Mouse (Mus musculus) spleen, adult 18-20 months (tissue): ENCODE results near the gene Xpr1.

Source experiments
- DNase-seq, 2 experiments: peaks; one replicate each; pipeline ENCODE4 v3.0.0; 2022; ENCODE audit warnings: mixed read lengths in 2 of 2

Gene Xpr1

GRCm38 (mm10) chr1:155400056-155400455 lies 17.2 kb downstream of the Xpr1 start:
- no peak for DNase-seq

DNA sequence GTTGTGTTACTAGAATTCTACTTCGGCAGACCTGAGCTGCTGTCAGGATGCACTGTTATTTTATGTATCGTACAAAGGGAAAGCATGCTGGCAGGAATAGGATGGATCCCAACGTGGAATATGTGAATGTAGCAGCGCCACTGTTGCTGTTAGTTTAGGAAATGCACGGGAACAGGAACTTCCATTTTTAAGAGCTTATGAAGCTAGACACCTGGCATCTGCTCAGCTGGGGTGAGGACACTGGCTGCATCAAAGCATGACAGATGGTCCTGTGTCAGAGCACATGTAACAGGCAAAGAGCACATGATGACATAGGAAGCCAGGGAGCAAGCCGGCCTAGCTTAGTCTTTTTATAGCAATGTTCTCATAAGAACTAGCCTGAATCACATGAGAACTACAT lies 22.4 kb downstream of the Xpr1 start:
- DNase-seq: no peak

- DNase-seq: no peak
Measured at GRCm38 (mm10) chr1:155394021-155394420, 23.2 kb downstream of the Xpr1 start.

DNA sequence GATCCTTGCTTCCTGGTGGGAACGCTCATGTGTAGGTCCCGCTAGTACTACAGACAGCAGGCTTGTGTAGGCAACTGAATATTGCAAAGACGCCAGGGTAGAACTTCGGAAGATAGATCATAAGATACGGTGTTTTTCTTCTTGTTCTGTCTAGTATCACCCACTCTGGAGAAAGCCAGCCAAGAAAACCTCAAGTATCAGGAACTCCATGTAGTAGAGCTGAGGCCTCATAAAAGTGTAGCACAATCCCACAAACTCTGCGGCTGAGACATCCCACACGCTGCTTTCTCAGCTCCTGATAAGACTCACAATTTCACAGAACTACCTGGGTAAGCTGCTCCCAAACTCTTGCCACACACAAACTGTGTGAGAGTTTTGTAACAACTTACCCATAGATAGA lies 24.4 kb downstream of the Xpr1 start:
- no peak for DNase-seq

- no peak for DNase-seq
Measured at GRCm38 (mm10) chr1:155391537-155391936, 25.7 kb downstream of the Xpr1 start.

DNA sequence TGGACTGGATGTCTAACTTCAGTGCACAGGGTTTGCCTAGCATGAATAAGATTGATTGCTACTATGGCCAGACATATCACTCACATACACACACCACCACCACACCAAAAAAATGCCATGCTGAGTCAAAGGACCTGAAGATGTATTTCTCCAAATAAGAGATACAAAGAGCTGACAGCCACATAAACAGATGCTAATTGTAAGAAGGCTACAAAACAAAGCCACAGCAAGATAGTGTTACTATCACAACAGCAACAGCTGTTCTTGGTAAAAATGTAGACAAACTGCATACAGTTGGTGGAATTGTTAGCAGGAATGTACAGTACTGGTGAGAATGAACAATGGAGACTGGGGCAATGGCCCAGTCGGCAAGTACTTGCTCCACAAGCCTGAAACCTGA lies 28.8 kb downstream of the Xpr1 start:
- no peak for DNase-seq

DNA sequence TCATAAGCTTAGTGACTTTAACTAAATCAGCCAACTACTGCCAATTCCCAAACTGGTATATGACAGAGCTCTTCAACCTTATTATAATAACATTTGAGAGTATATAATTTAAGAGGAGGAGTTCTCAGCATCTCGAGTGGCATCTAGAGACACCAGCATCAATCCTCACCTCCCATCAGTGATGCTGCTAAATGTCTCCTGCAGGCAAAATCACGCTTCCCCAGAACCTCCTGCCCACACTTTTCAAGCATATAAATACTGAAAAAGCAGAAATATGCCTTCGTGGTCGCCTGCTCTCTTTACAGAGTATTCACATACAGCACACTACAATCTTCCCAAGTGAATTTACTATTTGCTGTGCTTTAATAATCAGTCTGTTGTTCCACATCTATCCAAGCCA lies 30.7 kb downstream of the Xpr1 start:
- no peak for DNase-seq

DNA sequence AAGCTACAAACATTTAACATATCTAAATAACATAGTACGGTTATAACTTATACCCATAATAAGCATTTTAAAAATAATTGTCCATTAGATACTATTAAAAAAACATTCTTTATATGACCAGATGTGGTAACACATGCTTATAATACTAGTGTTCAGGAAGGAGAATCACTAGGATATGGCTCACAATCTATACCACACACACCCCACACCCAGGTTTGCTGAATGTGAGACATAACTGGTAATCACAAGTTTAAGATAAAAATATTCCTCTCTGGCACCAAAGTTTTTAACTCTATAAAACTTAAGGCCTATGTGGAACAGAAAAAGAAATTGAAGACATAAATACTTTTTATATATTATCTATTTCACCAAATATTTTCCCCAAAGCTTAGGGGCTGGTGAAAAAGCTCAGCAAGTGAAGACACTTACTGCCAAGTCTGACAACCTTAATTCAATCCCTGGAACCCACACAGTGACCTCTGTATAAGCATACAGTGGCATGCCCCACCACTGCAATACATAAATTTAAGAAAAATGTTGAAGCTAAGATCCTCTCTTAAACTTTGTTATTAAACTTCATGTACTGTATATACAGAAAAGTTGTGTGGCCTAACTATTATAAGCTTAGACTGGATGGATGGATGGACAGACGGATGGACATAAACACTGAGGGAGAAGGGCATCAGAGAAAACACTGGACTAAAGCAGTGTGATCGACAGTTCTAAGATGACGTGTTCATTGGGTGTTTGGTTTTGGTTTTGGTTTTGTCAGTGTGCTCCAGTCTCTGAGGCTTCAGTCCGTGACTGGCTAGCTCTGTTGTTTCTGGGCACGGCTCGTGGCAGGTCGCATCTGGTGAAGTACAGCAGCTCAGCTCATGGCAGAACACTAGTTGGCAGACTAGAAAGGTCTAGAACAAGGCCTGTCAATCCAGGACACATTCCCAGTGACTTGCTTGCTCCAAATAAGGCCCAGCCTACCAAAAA lies 33.6 kb downstream of the Xpr1 start:
- DNase-seq: no peak

- no peak for DNase-seq
Measured at GRCm38 (mm10) chr1:155381931-155382330, 35.3 kb downstream of the Xpr1 start.

- DNase-seq: no peak
Measured at GRCm38 (mm10) chr1:155379289-155379688, 37.9 kb downstream of the Xpr1 start.

DNA sequence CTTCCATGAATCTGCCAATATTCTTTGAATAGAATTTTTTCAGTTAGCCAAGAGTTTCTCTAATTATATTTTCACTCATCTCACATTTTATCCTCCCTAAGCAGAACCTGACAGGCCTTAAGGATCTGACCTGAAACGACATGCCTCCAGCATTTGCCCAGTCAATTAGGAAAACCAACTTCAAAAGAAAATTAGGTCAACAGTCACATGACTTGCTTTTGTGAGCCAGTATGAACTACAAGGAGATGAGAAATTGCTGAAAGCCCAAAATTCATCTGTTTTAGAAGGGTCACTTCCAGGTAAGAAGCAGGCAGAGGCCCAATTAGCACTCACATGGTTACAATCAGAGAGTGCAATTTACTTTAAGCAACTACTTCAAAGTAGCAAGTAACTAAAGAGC lies 44.4 kb downstream of the Xpr1 start:
- no peak for DNase-seq

- no peak for DNase-seq
Measured at GRCm38 (mm10) chr1:155370075-155370658, 47.0 kb downstream of the Xpr1 start.

GRCm38 (mm10) chr1:155366366-155366765 lies 50.8 kb downstream of the Xpr1 start:
- no peak for DNase-seq

DNA sequence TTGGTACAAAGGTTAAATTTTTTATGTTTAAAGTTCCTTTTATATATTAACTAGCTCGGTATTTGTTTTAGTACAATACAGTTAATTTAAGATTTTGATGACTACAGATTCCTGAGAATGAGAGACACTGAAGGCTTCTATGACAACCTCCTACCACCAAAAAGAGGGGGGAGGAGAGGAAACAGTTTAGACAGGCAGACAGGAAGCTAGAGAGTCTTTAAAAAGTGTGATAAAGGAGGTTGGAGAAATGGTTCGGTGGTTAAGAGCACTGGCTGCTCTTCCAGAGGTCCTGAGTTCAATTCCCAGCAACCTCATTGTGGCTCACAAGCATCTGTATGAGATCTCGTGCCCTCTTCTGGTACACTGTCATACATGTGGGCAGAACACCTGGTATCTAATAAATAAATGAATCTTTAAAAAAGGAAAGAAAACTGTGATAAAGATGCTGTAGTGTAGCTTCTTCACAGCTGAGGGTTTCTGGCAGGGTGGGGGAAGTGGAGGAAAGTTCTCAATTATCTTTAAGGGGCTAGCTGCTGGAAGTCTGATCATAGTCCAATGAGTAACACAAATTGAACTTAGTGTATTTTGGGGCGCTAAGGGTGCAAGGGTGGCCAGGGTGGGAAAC lies 55.6 kb downstream of the Xpr1 start:
- DNase-seq: no peak

GRCm38 (mm10) chr1:155353096-155353495 lies 64.1 kb downstream of the Xpr1 start:
- no peak for DNase-seq

GRCm38 (mm10) chr1:155351527-155351926 lies 65.7 kb downstream of the Xpr1 start:
- DNase-seq: no peak

- no peak for DNase-seq
Measured at GRCm38 (mm10) chr1:155348491-155348890, 68.7 kb downstream of the Xpr1 start.

- no peak for DNase-seq
Measured at GRCm38 (mm10) chr1:155347339-155347738, 69.9 kb downstream of the Xpr1 start.

- no peak for DNase-seq
Measured at GRCm38 (mm10) chr1:155344019-155344418, 73.2 kb downstream of the Xpr1 start.

DNA sequence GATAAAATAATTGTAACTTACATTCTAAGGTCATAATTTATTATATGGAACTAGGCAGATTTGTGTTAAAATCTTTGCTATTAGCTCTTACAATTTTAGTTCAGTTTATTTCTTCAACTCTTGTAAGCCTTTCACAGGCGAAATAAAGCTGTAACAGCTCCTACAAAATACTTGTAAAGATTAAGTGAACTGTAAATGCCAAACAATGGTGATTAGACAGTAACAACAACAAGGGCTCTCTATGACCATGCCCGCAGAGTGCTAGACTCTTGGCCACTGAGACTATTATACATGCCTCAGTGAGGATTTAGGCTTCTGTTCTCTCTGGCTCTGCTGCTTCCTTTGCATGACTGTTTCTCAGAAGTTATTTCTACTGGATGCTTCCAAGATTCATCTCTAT lies 77.6 kb downstream of the Xpr1 start:
- no peak for DNase-seq

GRCm38 (mm10) chr1:155337315-155337714 lies 79.9 kb downstream of the Xpr1 start:
- no peak for DNase-seq

DNA sequence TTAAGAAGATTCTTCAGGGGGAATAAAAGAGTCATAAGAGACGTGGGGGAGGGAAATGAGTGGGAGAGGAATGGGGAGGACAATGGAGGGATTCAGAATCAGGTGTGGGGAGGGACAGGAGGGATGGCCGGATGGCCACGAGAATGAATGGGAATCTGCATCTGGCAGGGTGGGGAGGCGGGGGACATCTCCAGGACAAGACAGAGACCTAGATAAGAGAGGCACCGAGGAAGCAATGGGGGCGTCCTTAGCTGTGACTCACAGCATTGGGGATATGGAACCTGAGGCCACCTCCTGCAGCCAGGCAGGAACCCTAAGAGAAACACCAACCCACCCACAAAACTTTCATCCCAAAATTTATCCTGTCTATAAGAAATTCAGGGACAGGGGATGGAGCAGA lies 81.3 kb downstream of the Xpr1 start:
- no peak for DNase-seq

DNA sequence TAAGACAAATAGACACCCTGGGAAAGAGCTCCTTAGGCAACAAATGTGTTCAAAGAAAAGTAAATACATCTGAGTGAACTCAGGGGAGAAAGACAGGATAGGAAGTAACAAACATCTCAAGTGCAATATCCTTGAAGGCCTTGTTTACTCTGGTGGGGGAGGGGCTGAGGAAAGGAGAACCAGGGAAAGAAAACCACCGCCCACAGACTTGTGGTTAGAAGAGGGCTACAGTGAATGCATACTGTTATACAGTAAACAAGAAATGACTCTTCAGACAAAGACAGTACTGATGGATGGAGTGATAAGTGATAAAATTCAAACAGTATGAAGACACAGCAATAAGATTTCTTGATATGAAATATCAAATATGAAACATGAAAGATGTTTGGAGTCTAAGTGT lies 95.0 kb downstream of the Xpr1 start:
- DNase-seq: no peak
